Mouse (Mus musculus) liver, adult 2 months (tissue): ENCODE results near the gene B9d1. TPM values are rescaled to one million over a fixed set of nuclear protein-coding genes. Genes with fewer than 3 reads are reported as not detected.

Experiments
- DNase-seq: peaks from one replicate; pipeline ENCODE4 v3.0.0-alpha.2; 2011; ENCODE audit warnings: low read depth, low spot score; ENCODE audit errors: extremely low read depth
- H3K27ac ChIP-seq: fragments of 200-500 bp; replicated peaks from 2 replicates; pipeline ENCODE4 v1.5.1; 2012; ENCODE audit warnings: low read depth, mild to moderate bottlenecking, control low read depth, inconsistent platforms, low read length; ENCODE audit not compliant: insufficient read depth
- H3K27me3 ChIP-seq: fragments of 200-500 bp; 2 replicates; pipeline ENCODE4 v1.6.1; 2012; ENCODE audit warnings: mild to moderate bottlenecking, moderate library complexity, low read length, inconsistent platforms; ENCODE audit not compliant: control insufficient read depth, insufficient read depth
- H3K36me3 ChIP-seq: fragments of 200-500 bp; 2 replicates; pipeline ENCODE4 v1.6.1; 2012; ENCODE audit warnings: low read length, inconsistent platforms; ENCODE audit not compliant: control insufficient read depth, insufficient read depth
- H3K4me1 ChIP-seq: fragments of 200-500 bp; 2 replicates; pipeline ENCODE4 v1.6.1; 2011; ENCODE audit warnings: low read length; ENCODE audit not compliant: control insufficient read depth, insufficient read depth
- H3K4me3 ChIP-seq: fragments of 200-500 bp; 2 replicates; pipeline ENCODE4 v1.5.1; 2011; ENCODE audit warnings: low read depth, mild to moderate bottlenecking, control low read depth, low read length, moderate library complexity; ENCODE audit not compliant: insufficient read depth
- H3K79me2 ChIP-seq: fragments of 200-500 bp; 2 replicates; pipeline ENCODE4 v1.6.1; 2012; ENCODE audit warnings: inconsistent platforms, mild to moderate bottlenecking, low read length, moderate library complexity; ENCODE audit not compliant: control insufficient read depth, insufficient read depth
- H3K9ac ChIP-seq: fragments of 200-500 bp; 2 replicates; pipeline ENCODE4 v1.6.1; 2012; ENCODE audit warnings: low read depth, mild to moderate bottlenecking, control low read depth, inconsistent platforms, low read length
- CTCF ChIP-seq: fragments of 200-500 bp; IDR thresholded peaks from 2 replicates; pipeline ENCODE4 v1.5.1; 2011; ENCODE audit warnings: low read depth, low read length, control low read depth
- POLR2A ChIP-seq: fragments of 200-500 bp; IDR thresholded peaks from 2 replicates; pipeline ENCODE4 v1.6.1; 2011; ENCODE audit warnings: low read length, control low read depth; ENCODE audit not compliant: insufficient read depth; ENCODE audit errors: extremely low read depth
- WGBS: fragments of 180-500 bp; shearing (Covaris S2); methylation state at CpG from one replicate; pipeline ENCODE4 v1.1.7; 2018; 5-methylcytosine and 5-hydroxymethylcytosine counted together
- polyA plus RNA-seq: library from polyadenylated mRNA; depleted of rRNA; stranded (reverse); fragments of >200 nt; gene quantifications from 2 replicates; pipeline ENCODE4 v1.2.3, GENCODE M21; 2012
- total RNA-seq: library from RNA; depleted of rRNA; stranded (reverse); fragments of >200 nt; gene quantifications from 2 replicates; pipeline ENCODE4 v1.2.3, GENCODE M21; 2014

The B9d1 gene
- total and polyA plus RNA-seq, 2 experiments: 1.1 to 1.7 TPM

- no peaks in the 10 kb centered on the region for H3K36me3 ChIP-seq
- H3K4me1 ChIP-seq: no peaks in the 10 kb centered on the region
- H3K9ac ChIP-seq: no peak overlapping the region
- no peaks in the 10 kb centered on the region for H3K79me2 ChIP-seq
- TF ChIP-seq POLR2A (no peak), CTCF (no peak)
- H3K27me3 ChIP-seq: no peaks in the 10 kb centered on the region
- 77% methylated on average over 2 of the region's 2 CpGs for whole genome bisulfite sequencing
- no peak for DNase-seq
- no peak overlapping the region for H3K4me3 ChIP-seq
- no peak overlapping the region for H3K27ac ChIP-seq
These were observed 17.5 kb upstream of the B9d1 start for GRCm38 (mm10) chr11:61487401-61487800.

- Histone ChIP-seq H3K36me3 (no peaks in the 10 kb centered on the region), H3K9ac (no peak overlapping the region), H3K4me1 (no peaks in the 10 kb centered on the region), H3K27ac (no peak overlapping the region), H3K27me3 (no peaks in the 10 kb centered on the region), H3K4me3 (no peak overlapping the region), H3K79me2 (no peaks in the 10 kb centered on the region)
- DNase-seq: no peak
- TF ChIP-seq POLR2A: no peak
- TF ChIP-seq CTCF: no peak
- WGBS: 96% methylated on average over 7 of the region's 7 CpGs
These were observed 17.0 kb upstream of the B9d1 start for GRCm38 (mm10) chr11:61487936-61488335.

- Histone ChIP-seq H3K27ac (no peak overlapping the region), H3K4me1 (no peaks in the 10 kb centered on the region), H3K9ac (no peak overlapping the region), H3K36me3 (no peaks in the 10 kb centered on the region), H3K27me3 (no peaks in the 10 kb centered on the region), H3K4me3 (no peak overlapping the region), H3K79me2 (no peaks in the 10 kb centered on the region)
- 96% methylated on average over 2 of the region's 2 CpGs for WGBS
- TF ChIP-seq POLR2A (no peak), CTCF (no peak)
- no peak for DNase-seq
These were observed 15.9 kb upstream of the B9d1 start for GRCm38 (mm10) chr11:61489085-61489484.

GRCm38 (mm10) chr11:61489874-61490273, 15.1 kb upstream of the B9d1 start:
- no peak overlapping the region for H3K27ac ChIP-seq
- H3K4me3 ChIP-seq: no peak overlapping the region
- no peak overlapping the region for H3K9ac ChIP-seq
- WGBS: 92% methylated on average over 8 of the region's 8 CpGs
- no peak for DNase-seq
- H3K79me2 ChIP-seq: no peaks in the 10 kb centered on the region
- H3K27me3 ChIP-seq: no peaks in the 10 kb centered on the region
- no peaks in the 10 kb centered on the region for H3K36me3 ChIP-seq
- H3K4me1 ChIP-seq: no peaks in the 10 kb centered on the region
- no peak for TF ChIP-seq POLR2A
- TF ChIP-seq CTCF: no peak

- H3K4me1 ChIP-seq: no peaks in the 10 kb centered on the region
- no peak overlapping the region for H3K4me3 ChIP-seq
- no peak for DNase-seq
- no peak overlapping the region for H3K27ac ChIP-seq
- H3K9ac ChIP-seq: no peak overlapping the region
- no peaks in the 10 kb centered on the region for H3K79me2 ChIP-seq
- no peaks in the 10 kb centered on the region for H3K36me3 ChIP-seq
- H3K27me3 ChIP-seq: no peaks in the 10 kb centered on the region
- TF ChIP-seq CTCF: no peak
- TF ChIP-seq POLR2A: no peak
- WGBS: 92% methylated on average over 22 of the region's 22 CpGs
These were observed 13.9 kb upstream of the B9d1 start for GRCm38 (mm10) chr11:61490944-61491520.

- Histone ChIP-seq H3K4me1 (no peaks in the 10 kb centered on the region), H3K36me3 (no peaks in the 10 kb centered on the region), H3K4me3 (no peak overlapping the region), H3K27me3 (no peaks in the 10 kb centered on the region), H3K79me2 (no peaks in the 10 kb centered on the region), H3K9ac (no peak overlapping the region), H3K27ac (no peak overlapping the region)
- no peak for DNase-seq
- 69% methylated on average over 12 of the region's 12 CpGs for WGBS
- TF ChIP-seq CTCF (no peak), POLR2A (no peak)
These were observed 12.1 kb upstream of the B9d1 start for GRCm38 (mm10) chr11:61492749-61493401.
